Mouse (Mus musculus): ENCODE results near the gene Xpo1. TPM values are rescaled to one million over a fixed set of nuclear protein-coding genes. Genes with fewer than 3 reads are reported as not detected.

Xpo1 gene
- polyA plus RNA-seq, 1 experiment from 2014 or later, result 153 TPM

DNA sequence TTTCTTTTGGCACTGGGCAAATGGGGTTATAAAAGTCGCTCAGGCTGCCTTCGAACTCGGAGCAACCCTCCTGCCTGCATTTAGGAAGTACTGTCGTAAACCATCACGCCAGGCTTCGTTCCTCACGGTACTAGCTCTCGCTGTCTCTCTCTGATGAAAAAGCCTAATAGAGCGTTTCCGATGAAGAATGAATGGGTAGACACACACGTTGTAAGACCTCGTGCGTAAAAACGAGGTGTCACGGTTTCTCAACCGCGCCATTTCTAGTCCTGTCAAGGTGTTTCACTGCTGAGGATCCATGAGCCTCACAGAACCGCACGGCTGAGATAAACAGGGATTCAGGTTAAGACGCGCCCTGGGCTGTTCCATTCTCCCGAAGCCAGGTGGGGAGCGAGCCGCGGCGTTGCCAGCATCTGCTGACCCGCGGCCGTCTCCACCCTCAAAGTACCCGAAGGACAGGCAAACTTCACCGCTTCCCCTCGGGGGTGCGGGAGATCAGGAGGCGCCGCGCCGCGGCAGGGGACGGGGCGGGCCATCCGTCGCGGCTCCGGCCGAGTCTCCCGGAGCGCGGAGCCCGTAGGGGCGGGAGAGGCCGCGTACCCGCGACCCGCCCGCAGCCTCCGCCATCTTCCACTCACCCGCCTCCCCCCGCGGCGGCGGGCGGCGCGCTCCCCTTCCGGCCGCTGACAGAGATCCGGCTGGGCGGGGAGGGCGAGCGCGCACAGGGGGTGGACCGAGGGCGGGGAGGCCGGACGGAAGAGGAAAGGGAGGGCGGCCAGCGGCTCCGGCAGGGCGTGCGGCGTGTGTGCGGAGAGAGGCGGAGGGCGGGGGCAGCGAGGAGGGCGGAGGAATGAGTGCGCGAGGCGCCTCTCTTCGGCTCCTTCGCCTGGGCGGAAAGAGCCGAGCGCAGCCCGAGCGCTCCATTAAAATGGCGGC, 50.1 kb downstream of the Xpo1 start:
- under 1% methylated on average over 70 of the region's 98 CpGs for WGBS
- Histone ChIP-seq H3K4me1 (peaks cover 10% of the 10 kb centered on the region), H3K27ac (peak overlapping the region; percentile 98), H3K36me3 (peaks cover 9% of the 10 kb centered on the region), H3K27me3 (ENCODE audit: low read depth, poor library complexity, severe bottlenecking) (no peaks in the 10 kb centered on the region), H3K9me3 (replicated peaks) (no peaks in the 10 kb centered on the region), H3K4me3 (peak overlapping the region; percentile 87)
- DNase-seq (ENCODE audit: low spot score), result peak; percentile 95

DNA sequence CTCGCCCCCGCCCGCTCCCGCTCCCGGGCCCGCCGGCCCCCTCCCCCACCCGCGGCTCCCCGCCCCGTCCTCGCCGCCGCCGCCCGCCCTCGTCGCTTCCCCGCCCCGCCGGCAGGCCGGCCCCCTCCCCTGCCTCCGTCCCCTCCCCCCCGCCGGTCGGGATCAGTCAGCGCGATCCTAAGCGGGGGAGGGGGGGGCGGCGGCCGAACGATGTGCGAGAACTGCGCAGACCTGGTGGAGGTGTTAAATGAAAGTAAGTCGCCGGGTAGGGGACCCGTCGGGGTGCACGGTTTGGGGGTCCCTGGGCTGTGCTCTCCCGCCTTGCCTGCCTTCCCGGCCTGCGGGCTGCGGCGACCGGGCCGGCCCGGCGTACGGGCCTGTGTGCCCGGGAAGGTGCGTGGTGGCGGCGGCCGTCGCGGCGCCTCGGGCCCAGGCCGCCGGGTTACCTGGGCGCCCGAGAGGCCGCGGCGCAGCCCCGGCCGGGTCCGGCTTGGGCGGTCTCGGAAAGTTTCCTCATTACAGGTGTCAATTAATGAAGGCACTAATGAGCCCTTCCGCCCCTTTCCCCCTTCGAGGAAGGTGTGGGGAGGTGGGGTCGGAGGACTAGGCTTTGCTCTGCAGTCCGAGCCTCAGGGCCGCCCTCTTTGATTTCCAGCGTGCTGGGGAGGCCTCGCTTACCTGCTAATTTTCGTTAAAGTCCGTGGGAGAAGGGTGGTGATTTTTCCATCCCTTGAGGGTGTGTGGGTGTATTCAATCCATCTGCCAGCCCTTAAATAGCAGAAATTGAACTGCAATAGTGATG, 51.1 kb downstream of the Xpo1 start, which contains the start of gene Usp34:
Usp34 (plus strand) TSS at position 132 of the 802 bp plus-strand sequence.
- WGBS, result under 1% methylated on average over 70 of the region's 80 CpGs
- DNase-seq (ENCODE audit: low spot score), result peak; percentile 83
- Histone ChIP-seq H3K36me3 (peaks cover 17% of the 10 kb centered on the region), H3K4me1 (peaks cover 10% of the 10 kb centered on the region), H3K27me3 (ENCODE audit: low read depth, poor library complexity, severe bottlenecking) (no peaks in the 10 kb centered on the region), H3K27ac (peak within 1 kb of the TSS; percentile 98), H3K4me3 (peak within 1 kb of the TSS; percentile 87), H3K9me3 (replicated peaks) (no peaks in the 10 kb centered on the region)

DNA sequence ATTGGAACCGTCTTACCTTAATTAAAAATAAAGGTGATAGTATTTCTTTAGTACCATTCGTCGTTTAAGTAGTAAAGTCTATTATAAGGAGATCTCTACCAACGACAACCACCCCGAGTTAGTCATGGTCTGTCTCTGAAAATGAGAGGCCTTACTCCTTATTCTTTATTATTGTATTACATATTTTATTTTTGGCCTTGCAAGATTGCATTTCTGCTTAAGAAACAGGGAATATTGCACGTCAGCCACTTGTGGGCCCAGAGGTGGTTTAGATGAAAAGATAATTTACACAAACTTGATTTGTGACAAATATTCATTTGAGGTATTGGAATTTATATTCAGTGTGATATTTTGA, 51.7 kb downstream of the Xpo1 start:
- H3K4me3 ChIP-seq, result peak overlapping the region; percentile 87
- H3K9me3 ChIP-seq (replicated peaks), result no peaks in the 10 kb centered on the region
- no peak for DNase-seq (ENCODE audit: low spot score)
- peaks cover 20% of the 10 kb centered on the region for H3K36me3 ChIP-seq
- peaks cover 10% of the 10 kb centered on the region for H3K4me1 ChIP-seq
- no peaks in the 10 kb centered on the region for H3K27me3 ChIP-seq (ENCODE audit: low read depth, poor library complexity, severe bottlenecking)
- peak overlapping the region; percentile 98 for H3K27ac ChIP-seq
- WGBS, result 9% methylated on average over 6 of the region's 6 CpGs

DNA sequence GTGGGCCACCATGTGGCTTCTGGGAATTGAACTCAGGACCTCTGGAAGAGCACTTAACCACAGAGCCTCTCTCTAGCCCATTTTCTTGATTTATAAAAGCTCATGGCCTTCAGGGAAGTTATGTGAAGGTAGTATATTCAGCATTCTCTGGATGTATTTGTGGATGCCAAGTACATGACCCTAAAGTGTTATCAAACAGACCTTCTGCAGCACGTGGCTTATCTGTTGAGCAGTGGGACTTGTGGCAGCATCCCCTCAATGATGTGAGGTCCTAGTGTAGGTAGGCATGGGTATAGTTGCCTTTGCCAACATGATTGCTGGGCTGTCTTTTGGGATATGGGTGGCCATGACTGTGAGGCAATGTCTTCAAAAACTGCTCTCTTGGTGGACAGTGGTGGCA, 57.7 kb downstream of the Xpo1 start:
- Histone ChIP-seq H3K27me3 (ENCODE audit: low read depth, poor library complexity, severe bottlenecking) (no peaks in the 10 kb centered on the region), H3K4me1 (peaks cover 3% of the 10 kb centered on the region), H3K9me3 (replicated peaks) (no peaks in the 10 kb centered on the region), H3K36me3 (peaks cover 32% of the 10 kb centered on the region), H3K27ac (no peak overlapping the region), H3K4me3 (no peak overlapping the region)
- no peak for DNase-seq (ENCODE audit: low spot score)
- WGBS, result 92% methylated on average over 1 of the region's 1 CpGs

DNA sequence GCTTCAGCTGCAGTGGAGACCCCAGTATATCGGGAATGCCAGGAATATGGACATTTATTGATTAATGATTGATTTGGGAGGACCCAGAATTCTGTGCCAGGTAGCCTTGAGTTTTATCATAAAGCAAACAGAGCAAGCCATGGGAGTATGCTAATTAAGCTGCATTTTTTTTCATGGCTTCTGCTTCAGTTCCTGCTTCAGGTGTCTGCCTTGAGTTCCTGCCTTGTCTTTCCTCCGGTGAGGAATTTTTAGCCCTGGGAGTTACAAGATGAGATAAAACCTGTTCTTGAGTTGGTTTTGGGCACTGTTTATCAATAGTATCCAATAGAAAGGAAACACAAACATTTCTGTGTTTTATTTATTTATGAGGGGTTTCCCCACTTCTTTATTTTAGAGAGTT, 73.6 kb downstream of the Xpo1 start:
- Histone ChIP-seq H3K27ac (no peak overlapping the region), H3K36me3 (peaks cover 25% of the 10 kb centered on the region), H3K4me3 (no peak overlapping the region), H3K9me3 (replicated peaks) (no peaks in the 10 kb centered on the region), H3K27me3 (ENCODE audit: low read depth, poor library complexity, severe bottlenecking) (no peaks in the 10 kb centered on the region), H3K4me1 (no peaks in the 10 kb centered on the region)
- 97% methylated on average over 2 of the region's 2 CpGs for WGBS
- no peak for DNase-seq (ENCODE audit: low spot score)

DNA sequence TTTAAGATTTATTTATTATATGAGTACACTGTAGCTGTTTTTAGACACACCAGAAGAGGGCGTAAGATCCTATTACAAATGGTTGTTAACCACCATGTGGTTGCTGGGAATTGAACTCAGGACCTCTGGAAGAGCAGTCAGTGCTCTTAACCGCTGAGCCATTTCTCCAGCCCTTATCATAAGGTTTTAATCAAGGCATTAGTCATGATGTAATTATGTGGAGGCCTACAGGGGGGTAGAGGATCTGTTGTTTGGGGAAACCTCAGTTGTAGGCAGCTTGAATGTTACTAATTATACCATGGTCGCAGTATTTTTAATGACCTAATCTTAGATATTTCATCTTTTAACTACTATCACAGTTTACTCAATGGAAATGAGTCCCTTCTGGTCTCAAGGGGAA, 76.3 kb downstream of the Xpo1 start:
- 75% methylated on average over 3 of the region's 3 CpGs for WGBS
- Histone ChIP-seq H3K36me3 (peaks cover 32% of the 10 kb centered on the region), H3K4me3 (no peak overlapping the region), H3K27me3 (ENCODE audit: low read depth, poor library complexity, severe bottlenecking) (no peaks in the 10 kb centered on the region), H3K9me3 (replicated peaks) (no peaks in the 10 kb centered on the region), H3K4me1 (no peaks in the 10 kb centered on the region), H3K27ac (no peak overlapping the region)
- DNase-seq (ENCODE audit: low spot score), result no peak

DNA sequence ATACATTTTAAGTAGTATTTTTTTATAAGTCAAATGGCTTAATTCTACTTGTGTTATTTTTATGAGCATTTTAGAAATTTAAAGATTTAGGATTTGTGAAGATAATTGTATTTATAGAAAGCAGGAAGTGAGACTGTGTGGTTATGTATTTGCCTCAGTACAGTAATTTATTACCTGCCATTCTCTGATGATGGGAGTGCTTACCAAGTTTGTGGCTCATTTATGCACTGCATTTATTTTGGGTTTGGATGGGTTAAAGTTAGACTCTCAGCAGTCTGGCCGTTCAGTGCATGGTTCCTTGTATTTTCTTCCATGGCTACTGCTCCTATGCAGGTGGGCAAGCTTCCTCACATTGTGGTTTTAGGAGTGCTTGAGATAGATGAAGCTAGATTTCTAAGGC, 79.3 kb downstream of the Xpo1 start:
- Histone ChIP-seq H3K4me1 (no peaks in the 10 kb centered on the region), H3K27me3 (ENCODE audit: low read depth, poor library complexity, severe bottlenecking) (no peaks in the 10 kb centered on the region), H3K9me3 (replicated peaks) (no peaks in the 10 kb centered on the region), H3K36me3 (peaks cover 42% of the 10 kb centered on the region), H3K27ac (no peak overlapping the region), H3K4me3 (no peak overlapping the region)
- DNase-seq (ENCODE audit: low spot score), result no peak
- WGBS, result 78% methylated on average over 1 of the region's 1 CpGs

Other genes starting within 250 kb of the Xpo1 start
- 0.78 and 1.6 TPM in 2 replicates for gene Fam161a, start 248.5 kb upstream of the Xpo1 start, polyA plus RNA-seq (2016; fragmentation: Nextera tagmentation; extraction: Ambion mirVana)
- gene Usp34, start 50.9 kb downstream of the Xpo1 start, polyA plus RNA-seq (2016; fragmentation: Nextera tagmentation; extraction: Ambion mirVana), result 23.2 and 25.9 TPM in 2 replicates
- gene Ahsa2, start 242.0 kb downstream of the Xpo1 start, polyA plus RNA-seq (2016; fragmentation: Nextera tagmentation; extraction: Ambion mirVana), result 127 and 134 TPM in 2 replicates